Comparison of ENCODE assay signal across 20 mouse cellular contexts in genomic region chr10:107213541-107214340, GRCm38 (mm10). TPM values are rescaled to one million over a fixed set of nuclear protein-coding genes. Genes with fewer than 3 reads are reported as not detected.
"Had no signal": no experiment of that assay in that cellular context is flagged by ENCODE, and none has a peak within 500 bp of the region (broad histone marks: within the 10 kb centered on the region; RNA-seq: fewer than 3 reads in every experiment).

No protein-coding gene starts in this region.

- DNase-seq: left cerebral cortex, postnatal 4 days; liver; liver, embryonic 13.5 days; liver, postnatal 0 days; lung, adult 2 months; lung, embryonic 14.5 days; lung, postnatal 10 days; lung, postnatal 14 days; lung, postnatal 36 days; lung, postnatal 4 days; midbrain, embryonic 14.5 days had no signal

- ATAC-seq: liver, embryonic 12.5 days; liver, postnatal 0 days; lung, postnatal 0 days; midbrain, embryonic 13.5 days; midbrain, embryonic 15.5 days; midbrain, embryonic 16.5 days had no signal

RNA-seq across cellular contexts. Expression of gene Lin7a, which starts 57.7 kb away (rescaled TPM):
- total RNA-seq: megakaryocyte progenitor cell, adult 5-6 weeks; megakaryocyte, adult 5-6 weeks; megakaryocyte-erythroid progenitor cell, adult 5-6 weeks; monocyte, adult 5-6 weeks had no signal
